Mouse (Mus musculus) left cerebral cortex, adult 2 months (tissue): Measurements from ENCODE around the gene Emcn. TPM values are rescaled to one million over a fixed set of nuclear protein-coding genes. Genes with fewer than 3 reads are reported as not detected.

Experiments used
- DNase-seq, 2 experiments: peaks; one replicate each; pipeline ENCODE4 v3.0.0; 2021 to 2022; ENCODE audit warnings: low spot score in 2 of 2, mixed read lengths in 1 of 2; ENCODE audit errors: extremely low spot score in 1 of 2
- H3K27ac ChIP-seq: fragments of 200-600 bp; 2 replicates; pipeline ENCODE4 v1.8.1; 2022
- H3K4me3 ChIP-seq: fragments of 200-600 bp; 2 replicates; pipeline ENCODE4 v1.8.1; 2022
- CTCF ChIP-seq: fragments of 200-600 bp; IDR thresholded peaks from 2 replicates; pipeline ENCODE4 v1.8.1; 2022; ENCODE audit warnings: antibody characterized with exemption, mild to moderate bottlenecking, moderate library complexity
- intact Hi-C: fragments of 180-260 bp; cut with DNase I; formaldehyde crosslinking; loops from one replicate; pipeline ENCODE4 v1.15.1; 2025
- long read RNA-seq, 2 experiments: library from polyadenylated mRNA; stranded (forward); transcript quantifications; one replicate each; pipeline ENCODE4 v2.0.0; 2021; ENCODE audit warnings: borderline mapping rate in 2 of 2
- total RNA-seq, 2 experiments: library from RNA; stranded (reverse); gene quantifications; 2 replicates each; pipeline ENCODE4 v1.2.3; 2021

Gene Emcn
- 1 to 10 TPM; 7.2 to 8.1 TPM for total RNA-seq
- long read RNA-seq, experiment 1, partial matches to known transcripts, result 0 of 2 reads
- long read RNA-seq, experiment 1, other reads (novel, unspliced or antisense), result 0 of 2 reads
- long read RNA-seq, experiment 2, partial matches to known transcripts, result 0 of 4 reads
- long read RNA-seq, experiment 2, other reads (novel, unspliced or antisense), result 0 of 4 reads

GRCm38 (mm10) chr3:137340938-137341337 is at the start of gene Emcn:
TSS of gene Emcn (plus strand) at chr3:137341067.
- peak within 1 kb of the TSS; percentile 66 for H3K27ac ChIP-seq
- H3K4me3 ChIP-seq, result peak within 1 kb of the TSS; percentile 23
- no peak for DNase-seq
- intact Hi-C loops, result no loop called here
- TF ChIP-seq CTCF, result no peak

- no peak for DNase-seq
- no peak overlapping the region for H3K27ac ChIP-seq
- H3K4me3 ChIP-seq, result no peak overlapping the region
- no peak for TF ChIP-seq CTCF
- intact Hi-C loops, result no loop called here
Observed at GRCm38 (mm10) chr3:137293174-137293591, 47.7 kb upstream of the Emcn start.

GRCm38 (mm10) chr3:137298230-137298629 is 42.6 kb upstream of the Emcn start:
- intact Hi-C loops, result no loop called here
- Histone ChIP-seq H3K27ac (no peak overlapping the region), H3K4me3 (no peak overlapping the region)
- TF ChIP-seq CTCF, result no peak
- DNase-seq, result no peak

- TF ChIP-seq CTCF, result no peak
- Histone ChIP-seq H3K27ac (no peak overlapping the region), H3K4me3 (no peak overlapping the region)
- DNase-seq, result no peak
- intact Hi-C loops, result no loop called here
Observed at GRCm38 (mm10) chr3:137300210-137300609, 40.7 kb upstream of the Emcn start.

GRCm38 (mm10) chr3:137301195-137301594 is 39.7 kb upstream of the Emcn start:
- no peak for DNase-seq
- no peak for TF ChIP-seq CTCF
- Histone ChIP-seq H3K4me3 (no peak overlapping the region), H3K27ac (no peak overlapping the region)
- intact Hi-C loops, result no loop called here

GRCm38 (mm10) chr3:137302804-137303203 is 38.1 kb upstream of the Emcn start:
- no peak for TF ChIP-seq CTCF
- intact Hi-C loops, result no loop called here

GRCm38 (mm10) chr3:137309959-137310358 is 30.9 kb upstream of the Emcn start:
- intact Hi-C loops, result no loop called here
- TF ChIP-seq CTCF, result no peak
- H3K27ac ChIP-seq, result no peak overlapping the region
- DNase-seq, result no peak
- H3K4me3 ChIP-seq, result no peak overlapping the region

More at GRCm38 (mm10) chr3:137302804-137303203, 38.1 kb upstream of the Emcn start:
- H3K4me3 ChIP-seq, result no peak overlapping the region
- no peak overlapping the region for H3K27ac ChIP-seq
- no peak for DNase-seq

- DNase-seq, result no peak
- no peak for TF ChIP-seq CTCF
- no peak overlapping the region for H3K27ac ChIP-seq
- no peak overlapping the region for H3K4me3 ChIP-seq
- intact Hi-C loops, result no loop called here
Observed at GRCm38 (mm10) chr3:137312540-137312939, 28.3 kb upstream of the Emcn start.

- Histone ChIP-seq H3K27ac (no peak overlapping the region), H3K4me3 (no peak overlapping the region)
- intact Hi-C loops, result no loop called here
- TF ChIP-seq CTCF, result no peak
- no peak for DNase-seq
Observed at GRCm38 (mm10) chr3:137313775-137314362, 27.0 kb upstream of the Emcn start.

- H3K27ac ChIP-seq, result no peak overlapping the region
- TF ChIP-seq CTCF, result no peak
- intact Hi-C loops, result no loop called here
- no peak for DNase-seq
- H3K4me3 ChIP-seq, result no peak overlapping the region
Observed at GRCm38 (mm10) chr3:137318371-137318770, 22.5 kb upstream of the Emcn start.

GRCm38 (mm10) chr3:137319950-137320349 is 20.9 kb upstream of the Emcn start:
- intact Hi-C loops, result no loop called here
- Histone ChIP-seq H3K4me3 (no peak overlapping the region), H3K27ac (no peak overlapping the region)
- TF ChIP-seq CTCF, result no peak
- DNase-seq, result no peak

- Histone ChIP-seq H3K27ac (no peak overlapping the region), H3K4me3 (no peak overlapping the region; the same call in 1 of the 2 replicates)
- intact Hi-C loops, result no loop called here
- DNase-seq, result no peak
- no peak for TF ChIP-seq CTCF
Observed at GRCm38 (mm10) chr3:137322304-137322703, 18.6 kb upstream of the Emcn start.

GRCm38 (mm10) chr3:137329898-137330297 is 11.0 kb upstream of the Emcn start:
- H3K27ac ChIP-seq, result no peak overlapping the region
- intact Hi-C loops, result no loop called here
- DNase-seq, result no peak
- no peak for TF ChIP-seq CTCF
- H3K4me3 ChIP-seq, result no peak overlapping the region
